Mouse (Mus musculus): Measurements from ENCODE around the gene Amotl1. TPM values are rescaled to one million over a fixed set of nuclear protein-coding genes. Genes with fewer than 3 reads are reported as not detected.

The Amotl1 gene
- total and polyA plus RNA-seq, 2 experiments = 4.0 to 5.0 TPM

DNA sequence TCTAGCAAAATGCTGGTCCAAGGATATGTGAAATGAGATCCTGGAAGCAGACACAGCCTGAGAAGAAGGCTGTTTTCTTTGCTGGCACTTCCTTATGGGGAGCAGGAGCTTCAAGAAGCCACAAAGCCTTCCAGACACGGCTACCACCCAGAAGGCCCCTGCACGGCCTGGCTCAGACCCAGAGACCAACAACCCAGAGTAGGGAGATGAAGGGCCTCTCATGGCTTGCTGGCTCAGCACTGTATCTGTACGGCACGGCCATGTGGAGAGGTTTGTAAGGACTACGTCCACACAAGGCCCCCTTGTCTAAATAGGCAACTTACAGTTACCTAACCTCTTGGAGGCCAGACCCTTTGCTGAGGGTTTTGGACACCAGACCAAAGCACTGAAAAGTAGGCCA, 45.1 kb downstream of the Amotl1 start:
- no peak for DNase-seq (ENCODE audit: extremely low read depth, low read depth, low spot score)
- peaks cover 3% of the 10 kb centered on the region; the same call in 1 of the 2 replicates for H3K79me2 ChIP-seq (ENCODE audit: control insufficient read depth, insufficient read depth, low read length)
- no peaks in the 10 kb centered on the region for H3K27me3 ChIP-seq (ENCODE audit: control insufficient read depth, insufficient read depth, low read length)
- TF ChIP-seq CTCF (IDR thresholded peaks at IDR 0.05; ENCODE audit: low read depth, low read length) = no peak
- no peak overlapping the region for H3K27ac ChIP-seq (replicated peaks; ENCODE audit: insufficient read depth, low read depth, low read length)
- no peak overlapping the region for H3K4me3 ChIP-seq (ENCODE audit: insufficient read depth, low read depth, low read length)
- H3K9ac ChIP-seq (ENCODE audit: low read depth, low read length) = no peak overlapping the region
- no peaks in the 10 kb centered on the region for H3K4me1 ChIP-seq (ENCODE audit: control insufficient read depth, insufficient read depth, low read length)
- no peaks in the 10 kb centered on the region for H3K36me3 ChIP-seq (ENCODE audit: control insufficient read depth, insufficient read depth, low read length)
- 85% methylated on average over 5 of the region's 5 CpGs for WGBS

DNA sequence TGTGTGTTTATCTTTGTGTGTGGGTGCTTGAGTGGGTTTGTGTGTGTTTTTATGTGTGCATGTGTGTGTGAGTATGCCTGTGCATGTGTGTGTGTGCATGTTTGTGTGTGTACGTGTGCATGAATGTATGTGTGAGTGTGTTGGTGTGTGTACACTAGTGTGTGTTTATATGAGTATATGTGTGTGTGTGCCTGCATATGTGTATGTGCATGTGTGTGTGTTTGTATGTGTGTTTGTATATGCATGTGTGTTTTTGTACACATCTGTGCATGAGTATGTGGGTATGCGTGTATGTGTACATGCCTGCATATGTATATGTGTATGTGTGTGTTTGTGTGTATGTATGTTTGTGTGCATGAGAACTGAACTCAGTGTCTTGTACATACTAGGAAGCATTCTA, 46.7 kb downstream of the Amotl1 start:
- Histone ChIP-seq H3K9ac (ENCODE audit: low read depth, low read length) (no peak overlapping the region), H3K27ac (replicated peaks; ENCODE audit: insufficient read depth, low read depth, low read length) (no peak overlapping the region), H3K4me3 (ENCODE audit: insufficient read depth, low read depth, low read length) (no peak overlapping the region), H3K36me3 (ENCODE audit: control insufficient read depth, insufficient read depth, low read length) (no peaks in the 10 kb centered on the region), H3K4me1 (ENCODE audit: control insufficient read depth, insufficient read depth, low read length) (no peaks in the 10 kb centered on the region), H3K79me2 (ENCODE audit: control insufficient read depth, insufficient read depth, low read length) (peaks cover 3% of the 10 kb centered on the region; the same call in 1 of the 2 replicates), H3K27me3 (ENCODE audit: control insufficient read depth, insufficient read depth, low read length) (no peaks in the 10 kb centered on the region)
- WGBS = 96% methylated on average over 2 of the region's 2 CpGs
- no peak for DNase-seq (ENCODE audit: extremely low read depth, low read depth, low spot score)
- TF ChIP-seq CTCF (IDR thresholded peaks at IDR 0.05; ENCODE audit: low read depth, low read length) = no peak

DNA sequence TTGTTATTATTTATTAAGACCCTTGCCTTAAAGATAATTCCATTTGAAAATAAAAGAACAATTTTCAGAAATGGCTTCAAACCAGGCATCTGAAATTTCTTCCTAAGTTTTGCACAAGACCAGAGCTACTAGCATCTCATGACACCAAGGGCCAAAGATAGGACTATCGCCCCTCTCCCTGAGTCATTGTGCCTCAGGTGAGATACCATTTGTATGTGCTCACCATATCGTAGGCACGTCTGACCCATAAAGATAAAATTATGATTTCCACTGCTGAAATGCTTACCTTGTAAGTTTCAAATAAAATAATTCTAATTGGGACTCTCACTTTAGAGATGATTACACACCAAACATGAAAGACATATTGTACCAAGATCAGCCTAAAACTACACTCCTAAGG, 47.4 kb downstream of the Amotl1 start:
- Histone ChIP-seq H3K79me2 (ENCODE audit: control insufficient read depth, insufficient read depth, low read length) (peaks cover 3% of the 10 kb centered on the region; the same call in 1 of the 2 replicates), H3K9ac (ENCODE audit: low read depth, low read length) (no peak overlapping the region), H3K4me3 (ENCODE audit: insufficient read depth, low read depth, low read length) (no peak overlapping the region), H3K27ac (replicated peaks; ENCODE audit: insufficient read depth, low read depth, low read length) (no peak overlapping the region), H3K36me3 (ENCODE audit: control insufficient read depth, insufficient read depth, low read length) (no peaks in the 10 kb centered on the region), H3K4me1 (ENCODE audit: control insufficient read depth, insufficient read depth, low read length) (no peaks in the 10 kb centered on the region), H3K27me3 (ENCODE audit: control insufficient read depth, insufficient read depth, low read length) (no peaks in the 10 kb centered on the region)
- TF ChIP-seq CTCF (IDR thresholded peaks at IDR 0.05; ENCODE audit: low read depth, low read length) = no peak
- TF ChIP-seq POLR2A (IDR thresholded peaks at IDR 0.05; ENCODE audit: extremely low read depth, insufficient read depth, low read length) = no peak
- DNase-seq (ENCODE audit: extremely low read depth, low read depth, low spot score) = no peak
- 77% methylated on average over 3 of the region's 3 CpGs for WGBS

DNA sequence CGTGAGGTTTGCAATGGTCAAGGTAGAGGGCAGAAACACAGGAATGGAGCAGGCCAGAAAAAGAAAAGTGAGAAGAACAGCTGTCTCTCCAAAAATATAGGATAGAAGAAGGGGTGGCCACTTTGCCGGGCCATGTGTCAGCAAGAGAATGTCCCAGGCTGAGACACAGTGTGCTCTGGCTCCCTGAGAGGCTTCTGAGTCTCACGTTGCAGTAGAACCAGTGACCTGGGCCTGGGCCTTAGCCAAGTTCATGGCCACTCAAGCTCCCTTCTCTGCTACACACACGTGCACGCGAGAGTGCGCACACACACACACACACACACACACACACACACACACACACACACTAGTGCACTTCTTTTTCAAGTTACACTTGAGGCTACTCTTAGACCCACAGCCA, 48.0 kb downstream of the Amotl1 start:
- Histone ChIP-seq H3K9ac (ENCODE audit: low read depth, low read length) (no peak overlapping the region), H3K27ac (replicated peaks; ENCODE audit: insufficient read depth, low read depth, low read length) (no peak overlapping the region), H3K27me3 (ENCODE audit: control insufficient read depth, insufficient read depth, low read length) (no peaks in the 10 kb centered on the region), H3K36me3 (ENCODE audit: control insufficient read depth, insufficient read depth, low read length) (no peaks in the 10 kb centered on the region), H3K79me2 (ENCODE audit: control insufficient read depth, insufficient read depth, low read length) (peaks cover 3% of the 10 kb centered on the region; the same call in 1 of the 2 replicates), H3K4me1 (ENCODE audit: control insufficient read depth, insufficient read depth, low read length) (no peaks in the 10 kb centered on the region), H3K4me3 (ENCODE audit: insufficient read depth, low read depth, low read length) (no peak overlapping the region)
- 71% methylated on average over 7 of the region's 7 CpGs for WGBS
- no peak for DNase-seq (ENCODE audit: extremely low read depth, low read depth, low spot score)
- TF ChIP-seq POLR2A (IDR thresholded peaks at IDR 0.05; ENCODE audit: extremely low read depth, insufficient read depth, low read length) (no peak), CTCF (IDR thresholded peaks at IDR 0.05; ENCODE audit: low read depth, low read length) (no peak)

DNA sequence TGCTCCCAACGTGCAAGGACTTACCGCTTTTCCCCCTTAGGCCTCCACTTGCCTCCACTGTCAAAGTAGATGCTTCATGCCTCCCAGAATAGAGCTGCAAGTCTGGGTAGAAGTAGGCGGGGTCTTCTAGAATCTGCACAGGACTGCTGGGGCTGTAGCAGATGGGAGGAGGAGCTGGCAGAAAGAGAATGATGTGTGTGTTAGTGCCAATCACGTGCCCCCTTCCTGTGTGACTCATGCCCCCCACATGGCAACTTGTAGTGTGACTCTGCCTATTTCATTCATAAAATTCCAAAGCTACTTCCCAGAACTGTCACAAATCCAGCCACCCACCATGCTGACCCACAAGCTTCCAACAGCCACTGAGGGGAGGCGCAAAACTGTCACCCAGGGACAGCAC, 48.4 kb downstream of the Amotl1 start:
- no peak for DNase-seq (ENCODE audit: extremely low read depth, low read depth, low spot score)
- Histone ChIP-seq H3K4me1 (ENCODE audit: control insufficient read depth, insufficient read depth, low read length) (no peaks in the 10 kb centered on the region), H3K36me3 (ENCODE audit: control insufficient read depth, insufficient read depth, low read length) (no peaks in the 10 kb centered on the region), H3K79me2 (ENCODE audit: control insufficient read depth, insufficient read depth, low read length) (peaks cover 3% of the 10 kb centered on the region; the same call in 1 of the 2 replicates), H3K27me3 (ENCODE audit: control insufficient read depth, insufficient read depth, low read length) (no peaks in the 10 kb centered on the region), H3K27ac (replicated peaks; ENCODE audit: insufficient read depth, low read depth, low read length) (no peak overlapping the region), H3K4me3 (ENCODE audit: insufficient read depth, low read depth, low read length) (no peak overlapping the region), H3K9ac (ENCODE audit: low read depth, low read length) (no peak overlapping the region)
- TF ChIP-seq CTCF (IDR thresholded peaks at IDR 0.05; ENCODE audit: low read depth, low read length) = no peak
- TF ChIP-seq POLR2A (IDR thresholded peaks at IDR 0.05; ENCODE audit: extremely low read depth, insufficient read depth, low read length) = no peak
- 92% methylated on average over 5 of the region's 5 CpGs for WGBS

DNA sequence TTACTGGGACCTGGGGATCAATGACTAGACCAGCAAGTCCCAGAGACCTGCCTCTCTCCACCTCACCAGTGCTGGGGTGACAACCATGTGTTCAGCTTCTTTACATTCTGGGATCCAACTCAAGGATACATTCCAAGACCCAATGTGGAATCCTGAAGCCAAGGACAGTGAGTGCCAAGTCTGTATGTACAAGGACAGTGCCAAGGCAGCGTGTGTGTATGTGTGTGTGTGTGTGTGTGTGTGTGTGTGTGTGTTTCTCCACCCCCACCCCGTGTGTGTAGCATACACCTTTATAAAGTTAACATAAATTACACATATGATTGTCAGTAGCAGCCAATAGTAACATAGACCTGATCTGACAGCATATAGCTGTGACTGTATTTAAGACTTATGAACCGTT, 49.0 kb downstream of the Amotl1 start:
- no peaks in the 10 kb centered on the region for H3K36me3 ChIP-seq (ENCODE audit: control insufficient read depth, insufficient read depth, low read length)
- H3K4me1 ChIP-seq (ENCODE audit: control insufficient read depth, insufficient read depth, low read length) = no peaks in the 10 kb centered on the region
- no peak overlapping the region for H3K4me3 ChIP-seq (ENCODE audit: insufficient read depth, low read depth, low read length)
- TF ChIP-seq POLR2A (IDR thresholded peaks at IDR 0.05; ENCODE audit: extremely low read depth, insufficient read depth, low read length) = no peak
- no peak for TF ChIP-seq CTCF (IDR thresholded peaks at IDR 0.05; ENCODE audit: low read depth, low read length)
- WGBS = 94% methylated on average over 3 of the region's 3 CpGs
- no peak overlapping the region for H3K9ac ChIP-seq (ENCODE audit: low read depth, low read length)
- no peaks in the 10 kb centered on the region for H3K27me3 ChIP-seq (ENCODE audit: control insufficient read depth, insufficient read depth, low read length)
- H3K27ac ChIP-seq (replicated peaks; ENCODE audit: insufficient read depth, low read depth, low read length) = no peak overlapping the region
- DNase-seq (ENCODE audit: extremely low read depth, low read depth, low spot score) = no peak
- peaks cover 3% of the 10 kb centered on the region; the same call in 1 of the 2 replicates for H3K79me2 ChIP-seq (ENCODE audit: control insufficient read depth, insufficient read depth, low read length)

Measured in liver, adult 2 months (tissue).